8 mouse cellular contexts compared by ENCODE assay signal in the genomic region with DNA sequence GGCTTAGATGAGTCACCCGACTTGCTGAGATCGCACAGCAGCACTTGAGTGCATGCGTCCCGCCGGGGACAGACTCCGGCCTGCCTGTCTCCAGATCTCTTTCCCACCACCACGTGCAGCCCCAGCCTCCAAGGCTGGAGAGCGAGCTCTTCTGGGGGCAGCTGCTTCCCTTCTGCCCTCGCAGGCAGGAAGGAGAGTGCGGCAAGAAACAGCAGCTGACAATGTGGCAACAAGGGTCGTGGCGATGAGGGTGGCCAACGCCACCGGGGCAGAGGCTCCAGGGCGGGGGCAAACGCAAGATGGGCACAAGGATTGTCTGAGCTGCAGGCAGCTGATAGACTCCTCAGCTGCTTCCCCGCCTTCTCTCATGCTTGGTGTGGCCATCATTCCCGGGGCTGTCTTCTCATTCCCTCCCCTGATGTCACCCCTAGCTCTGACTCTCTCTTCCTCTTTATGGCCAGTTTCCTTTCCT. TPM values are rescaled to one million over a fixed set of nuclear protein-coding genes. Genes with fewer than 3 reads are reported as not detected.
DNase-seq lines count a peak whose midpoint lies in the region; ATAC-seq and TF ChIP-seq lines count a peak whose summit lies in the region.

No protein-coding gene starts in this region.

- H3K4me3 ChIP-seq in forebrain, embryonic 10.5 days, result no peak overlapping the region
- no peak overlapping the region for H3K4me3 ChIP-seq in forebrain, postnatal 0 days (ENCODE audit: low read depth, low read length)
- H3K4me3 ChIP-seq in limb, embryonic 12.5 days (replicated peaks), result no peak overlapping the region

- no peak overlapping the region for H3K4me2 ChIP-seq in forebrain, postnatal 0 days (ENCODE audit: low read depth)
- no peak overlapping the region for H3K4me2 ChIP-seq in limb, embryonic 12.5 days

- no peak for DNase-seq in forebrain, embryonic 10.5 days (ENCODE audit: extremely low spot score, low spot score)
- no peak for DNase-seq in forebrain, postnatal 0 days
- DNase-seq in 416B (ENCODE audit: low read depth), result peak; percentile 87
- DNase-seq in spleen, postnatal 10 days (ENCODE audit: low spot score in 2 of 2), result peak; percentile 79 to 80
- no peak for DNase-seq in cerebellum, adult 11-12 months
- DNase-seq in right cerebral cortex, postnatal 14 days, result no peak

- WGBS in forebrain, embryonic 10.5 days, result 72% methylated on average over 18 of the region's 18 CpGs
- 77% methylated on average over 18 of the region's 18 CpGs for WGBS in forebrain, postnatal 0 days
- WGBS in limb, embryonic 12.5 days, result 67% methylated on average over 18 of the region's 18 CpGs

- H3K4me1 ChIP-seq in forebrain, embryonic 10.5 days, result peaks cover 56% of the 10 kb centered on the region
- peaks cover 10% of the 10 kb centered on the region; the same call in 1 of the 2 replicates for H3K4me1 ChIP-seq in forebrain, postnatal 0 days (ENCODE audit: insufficient read depth)
- peaks cover 52% of the 10 kb centered on the region for H3K4me1 ChIP-seq in limb, embryonic 12.5 days (replicated peaks)

- no peaks in the 10 kb centered on the region for H3K27me3 ChIP-seq in forebrain, embryonic 10.5 days (ENCODE audit: poor library complexity, severe bottlenecking)
- no peaks in the 10 kb centered on the region for H3K27me3 ChIP-seq in forebrain, postnatal 0 days (ENCODE audit: insufficient read depth, low read length)
- no peaks in the 10 kb centered on the region for H3K27me3 ChIP-seq in limb, embryonic 12.5 days

- no peak overlapping the region for H3K9ac ChIP-seq in forebrain, postnatal 0 days
- no peak overlapping the region; the same call in 1 of the 2 replicates for H3K9ac ChIP-seq in limb, embryonic 12.5 days (replicated peaks)

- no peak for TF ChIP-seq CTCF in forebrain, postnatal 0 days (IDR thresholded peaks at IDR 0.05; ENCODE audit: low read depth)

- peak overlapping the region; percentile 93 for H3K27ac ChIP-seq in forebrain, embryonic 10.5 days
- no peak overlapping the region for H3K27ac ChIP-seq in forebrain, postnatal 0 days (ENCODE audit: low read depth, low read length)
- peak overlapping the region; percentile 92 for H3K27ac ChIP-seq in limb, embryonic 12.5 days

- H3K9me3 ChIP-seq in forebrain, embryonic 10.5 days, result no peaks in the 10 kb centered on the region
- no peaks in the 10 kb centered on the region for H3K9me3 ChIP-seq in forebrain, postnatal 0 days (ENCODE audit: low read length)
- H3K9me3 ChIP-seq in limb, embryonic 12.5 days, result no peaks in the 10 kb centered on the region

- H3K36me3 ChIP-seq in forebrain, embryonic 10.5 days (replicated peaks), result no peaks in the 10 kb centered on the region
- no peaks in the 10 kb centered on the region for H3K36me3 ChIP-seq in forebrain, postnatal 0 days (ENCODE audit: insufficient read depth)
- no peaks in the 10 kb centered on the region for H3K36me3 ChIP-seq in limb, embryonic 12.5 days

- ATAC-seq in forebrain, postnatal 0 days, result no peak
- ATAC-seq in granulocyte monocyte progenitor cell, adult 5-6 weeks (replicated peaks; ENCODE audit: poor library complexity, severe bottlenecking), result peak; percentile 61
- no peak for ATAC-seq in limb, embryonic 12.5 days (ENCODE audit: insufficient number of reproducible peaks, insufficient read depth, low FRiP score, low TSS enrichment, low read depth)

RNA-seq across cellular contexts. Expression of gene Ccnd3, which starts 18.4 kb away (rescaled TPM):
- polyA plus RNA-seq in forebrain, embryonic 10.5 days (2016; fragmentation: Nextera tagmentation; extraction: Ambion mirVana), result 296 and 313 TPM in 2 replicates
- total RNA-seq in forebrain, postnatal 0 days (2014; rRNA removed), result 26.3 and 42.6 TPM in 2 replicates
- 54.0 and 59.6 TPM in 2 replicates for polyA plus RNA-seq in forebrain, postnatal 0 days (2015; fragmentation: Nextera tagmentation; extraction: Ambion mirVana)
- total RNA-seq in granulocyte monocyte progenitor cell, adult 5-6 weeks (2014; fragmentation: Nextera tagmentation), result 99.8 and 128 TPM in 2 replicates
- total RNA-seq in granulocyte monocyte progenitor cell, adult 5-6 weeks (2017), result 35.5 and 35.9 TPM in 2 replicates
- 323 and 348 TPM in 2 replicates for polyA plus RNA-seq in limb, embryonic 12.5 days (2016; fragmentation: Nextera tagmentation; extraction: Ambion mirVana)

RNA-seq across cellular contexts. Expression of gene Taf8, which starts 21.2 kb away (rescaled TPM):
- polyA plus RNA-seq in forebrain, embryonic 10.5 days (2016; fragmentation: Nextera tagmentation; extraction: Ambion mirVana), result 32.5 and 33.3 TPM in 2 replicates
- total RNA-seq in forebrain, postnatal 0 days (2014; rRNA removed), result 17.4 and 17.9 TPM in 2 replicates
- polyA plus RNA-seq in forebrain, postnatal 0 days (2015; fragmentation: Nextera tagmentation; extraction: Ambion mirVana), result 8.8 and 10.8 TPM in 2 replicates
- 13.9 and 23.8 TPM in 2 replicates for total RNA-seq in granulocyte monocyte progenitor cell, adult 5-6 weeks (2014; fragmentation: Nextera tagmentation)
- total RNA-seq in granulocyte monocyte progenitor cell, adult 5-6 weeks (2017), result 34.7 and 40.9 TPM in 2 replicates
- 39.0 and 40.3 TPM in 2 replicates for polyA plus RNA-seq in limb, embryonic 12.5 days (2016; fragmentation: Nextera tagmentation; extraction: Ambion mirVana)

Comparison
In these comparisons a context has a peak if more than half of its experiments do, and no peak if none do; other contexts are left out.
1. DNase-seq: peak in 416B (single experiment) and spleen, postnatal 10 days (2 of 2); none in forebrain, embryonic 10.5 days (single experiment), forebrain, postnatal 0 days (single experiment), cerebellum, adult 11-12 months (single experiment) and right cerebral cortex, postnatal 14 days (single experiment).